Mouse (Mus musculus) forelimb bud, embryonic 11.5 days (tissue): ENCODE measurements around the gene Pgls.

Source experiments
- DNase-seq: peaks from one replicate; pipeline ENCODE4 v3.0.0-alpha.2; 2012; ENCODE audit warnings: low read depth, low spot score

Pgls gene

GRCm38 (mm10) chr8:71637149-71638095 lies 45.4 kb downstream of the Pgls start:
- no peak for DNase-seq

GRCm38 (mm10) chr8:71638321-71638720 lies 46.3 kb downstream of the Pgls start:
- no peak for DNase-seq

GRCm38 (mm10) chr8:71639318-71639717 lies 47.3 kb downstream of the Pgls start:
- DNase-seq, result no peak

- DNase-seq, result no peak
Measured at GRCm38 (mm10) chr8:71645510-71645909, 53.5 kb downstream of the Pgls start.
